Mouse (Mus musculus): Measurements from ENCODE around the gene Tjp1. TPM values are rescaled to one million over a fixed set of nuclear protein-coding genes. Genes with fewer than 3 reads are reported as not detected.

The Tjp1 gene
- polyA plus RNA-seq, 1 experiment from 2014 or later, result 21.9 TPM

DNA sequence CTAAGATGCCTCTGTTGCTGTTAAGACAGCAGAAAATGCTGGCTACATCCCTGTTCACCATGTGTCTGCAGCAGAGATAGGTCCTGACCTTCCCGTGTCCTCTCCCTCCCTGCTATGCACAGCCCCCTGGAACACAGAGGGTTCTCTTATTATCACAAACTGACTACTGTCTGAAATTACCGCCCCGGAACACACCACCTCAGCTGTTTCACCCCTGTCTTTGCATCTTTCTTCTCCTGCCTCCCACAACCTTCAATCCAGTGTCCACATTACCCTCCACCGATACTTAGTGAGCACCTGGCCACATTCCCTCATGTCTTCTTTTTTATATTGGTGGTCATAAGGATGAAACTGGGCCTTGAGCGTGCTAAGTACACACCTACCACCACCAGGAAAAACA lies 132.4 kb downstream of the Tjp1 start:
- H3K27me3 ChIP-seq, result no peaks in the 10 kb centered on the region
- no peaks in the 10 kb centered on the region for H3K9me3 ChIP-seq
- H3K4me2 ChIP-seq (replicated peaks), result no peak overlapping the region
- ATAC-seq (replicated peaks), result no peak
- H3K36me3 ChIP-seq, result no peaks in the 10 kb centered on the region
- WGBS, result 66% methylated on average over 5 of the region's 5 CpGs
- peaks cover 13% of the 10 kb centered on the region for H3K4me1 ChIP-seq
- no peak overlapping the region for H3K9ac ChIP-seq (replicated peaks)
- no peak overlapping the region for H3K27ac ChIP-seq (replicated peaks)
- H3K4me3 ChIP-seq, result no peak overlapping the region

DNA sequence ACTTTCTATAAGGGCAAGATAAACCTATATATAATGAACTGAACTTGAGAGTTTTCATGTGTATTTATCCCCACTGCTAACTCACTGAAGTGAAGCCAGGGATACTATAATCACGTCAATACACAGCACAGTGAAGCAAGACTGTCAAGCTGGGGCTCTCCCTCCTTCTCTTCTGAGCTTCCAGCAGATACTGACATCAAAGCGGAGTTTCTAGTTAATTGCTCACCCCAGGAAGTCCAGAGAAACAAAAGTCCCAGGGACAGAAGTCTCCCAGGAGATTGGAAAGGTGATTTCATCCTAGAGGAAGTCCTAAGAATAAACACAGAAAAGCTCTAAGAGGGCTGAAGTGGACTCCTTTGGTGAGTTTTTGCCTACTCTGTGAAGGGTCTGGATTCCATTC lies 132.9 kb downstream of the Tjp1 start:
- Histone ChIP-seq H3K9ac (replicated peaks) (no peak overlapping the region), H3K4me3 (no peak overlapping the region), H3K4me2 (replicated peaks) (no peak overlapping the region), H3K27ac (replicated peaks) (no peak overlapping the region), H3K27me3 (no peaks in the 10 kb centered on the region), H3K36me3 (no peaks in the 10 kb centered on the region), H3K9me3 (no peaks in the 10 kb centered on the region), H3K4me1 (peaks cover 13% of the 10 kb centered on the region)
- no peak for ATAC-seq (replicated peaks)
- WGBS, result 19% methylated on average over 2 of the region's 2 CpGs

DNA sequence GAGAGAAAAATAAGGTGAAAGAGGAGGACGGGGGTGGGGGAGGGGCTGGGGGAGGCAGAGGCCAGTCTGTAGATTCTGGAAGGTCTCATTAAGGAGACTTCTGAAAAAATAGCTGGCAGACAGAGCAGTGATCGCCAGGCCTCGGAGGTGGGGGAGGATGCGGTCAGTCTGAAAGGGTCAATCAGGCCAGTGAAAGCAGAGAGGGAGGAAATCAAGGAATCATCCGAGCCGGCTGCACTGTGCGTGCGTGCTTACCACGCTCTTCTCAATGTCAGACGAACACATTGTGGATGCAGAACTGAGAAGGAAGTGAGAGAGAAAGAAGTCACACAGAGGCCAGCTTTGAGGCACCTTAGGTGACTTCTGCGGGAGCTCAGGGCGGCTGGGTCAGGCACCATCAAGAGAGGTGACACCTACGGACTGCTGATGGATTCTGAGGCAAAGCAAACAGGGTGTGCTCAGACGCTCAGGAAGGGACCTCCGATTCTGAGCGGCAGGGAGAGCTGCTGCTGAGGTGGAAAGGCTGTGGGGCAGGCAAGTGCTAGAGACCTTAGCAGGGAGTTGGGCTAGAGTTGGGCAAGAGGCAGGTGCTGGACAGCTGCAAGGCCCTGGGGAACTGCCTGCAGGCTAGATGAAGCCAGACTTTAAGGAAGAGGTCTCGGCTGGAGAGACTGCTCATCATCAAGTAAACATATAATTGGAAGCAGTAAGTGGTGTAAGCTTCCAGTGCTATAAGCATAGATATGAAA lies 133.7 kb downstream of the Tjp1 start:
- H3K4me3 ChIP-seq, result no peak overlapping the region
- peak; percentile 23; the same call in 1 of the 2 replicates for ATAC-seq (replicated peaks)
- no peaks in the 10 kb centered on the region; the same call in 1 of the 2 replicates for H3K9me3 ChIP-seq
- WGBS, result 15% methylated on average over 17 of the region's 17 CpGs
- peaks cover 13% of the 10 kb centered on the region for H3K4me1 ChIP-seq
- peak overlapping the region; percentile 19 for H3K4me2 ChIP-seq (replicated peaks)
- 0 out of 2 replicates have a peak overlapping the region, but pooled peaks have one; percentile 15 for H3K9ac ChIP-seq (replicated peaks)
- H3K27ac ChIP-seq (replicated peaks), result no peak overlapping the region
- H3K27me3 ChIP-seq, result no peaks in the 10 kb centered on the region
- H3K36me3 ChIP-seq, result no peaks in the 10 kb centered on the region

DNA sequence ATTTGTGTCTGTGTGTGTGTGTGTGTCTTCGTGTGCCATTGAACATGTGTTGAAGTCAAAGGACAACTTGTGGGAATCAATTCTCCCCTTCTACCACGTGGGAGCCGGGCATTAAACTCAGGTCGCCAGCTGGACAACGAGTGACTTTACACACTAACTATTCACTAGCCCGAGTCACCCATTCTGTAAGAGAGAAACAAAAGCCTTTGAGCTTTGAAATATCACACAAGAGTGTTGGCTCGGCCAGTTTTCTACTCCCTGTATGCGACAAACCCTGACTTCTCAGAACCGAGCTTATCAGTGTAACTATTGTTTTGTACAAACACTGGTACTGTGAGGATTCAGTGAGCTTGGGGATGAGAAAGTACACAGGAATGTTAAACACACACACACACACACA lies 134.6 kb downstream of the Tjp1 start:
- WGBS, result 39% methylated on average over 9 of the region's 9 CpGs
- no peak for ATAC-seq (replicated peaks)

DNA sequence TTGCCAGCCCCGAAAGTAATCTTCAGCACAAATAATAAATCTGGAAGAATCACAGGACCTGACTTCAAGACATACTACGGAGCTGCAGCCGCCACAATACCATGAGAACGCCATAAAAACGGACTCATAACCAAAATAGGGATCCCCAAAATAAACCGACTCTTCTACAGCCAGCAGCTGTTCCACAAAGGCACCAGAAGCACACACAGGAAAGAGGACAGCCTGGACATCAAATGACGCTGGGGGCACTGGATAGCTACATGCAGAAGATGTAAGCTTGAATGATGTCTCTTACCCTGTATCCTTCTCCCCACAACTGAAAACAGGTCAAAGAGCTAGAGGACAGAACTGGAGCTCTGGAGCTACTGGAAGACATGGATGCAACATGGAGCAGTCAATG lies 138.0 kb downstream of the Tjp1 start:
- H3K4me2 ChIP-seq (replicated peaks), result no peak overlapping the region
- H3K9me3 ChIP-seq, result no peaks in the 10 kb centered on the region; the same call in 1 of the 2 replicates
- H3K36me3 ChIP-seq, result no peaks in the 10 kb centered on the region
- no peak overlapping the region for H3K27ac ChIP-seq (replicated peaks)
- H3K9ac ChIP-seq (replicated peaks), result no peak overlapping the region
- peaks cover 18% of the 10 kb centered on the region for H3K4me1 ChIP-seq
- no peak for ATAC-seq (replicated peaks)
- WGBS, result 91% methylated on average over 7 of the region's 7 CpGs
- H3K27me3 ChIP-seq, result no peaks in the 10 kb centered on the region
- H3K4me3 ChIP-seq, result no peak overlapping the region

More for the DNA sequence above, 134.6 kb downstream of the Tjp1 start:
- Histone ChIP-seq H3K9ac (replicated peaks) (no peak overlapping the region), H3K36me3 (no peaks in the 10 kb centered on the region), H3K4me2 (replicated peaks) (no peak overlapping the region), H3K9me3 (no peaks in the 10 kb centered on the region; the same call in 1 of the 2 replicates), H3K27me3 (no peaks in the 10 kb centered on the region), H3K4me3 (no peak overlapping the region), H3K27ac (replicated peaks) (no peak overlapping the region), H3K4me1 (peaks cover 20% of the 10 kb centered on the region)

DNA sequence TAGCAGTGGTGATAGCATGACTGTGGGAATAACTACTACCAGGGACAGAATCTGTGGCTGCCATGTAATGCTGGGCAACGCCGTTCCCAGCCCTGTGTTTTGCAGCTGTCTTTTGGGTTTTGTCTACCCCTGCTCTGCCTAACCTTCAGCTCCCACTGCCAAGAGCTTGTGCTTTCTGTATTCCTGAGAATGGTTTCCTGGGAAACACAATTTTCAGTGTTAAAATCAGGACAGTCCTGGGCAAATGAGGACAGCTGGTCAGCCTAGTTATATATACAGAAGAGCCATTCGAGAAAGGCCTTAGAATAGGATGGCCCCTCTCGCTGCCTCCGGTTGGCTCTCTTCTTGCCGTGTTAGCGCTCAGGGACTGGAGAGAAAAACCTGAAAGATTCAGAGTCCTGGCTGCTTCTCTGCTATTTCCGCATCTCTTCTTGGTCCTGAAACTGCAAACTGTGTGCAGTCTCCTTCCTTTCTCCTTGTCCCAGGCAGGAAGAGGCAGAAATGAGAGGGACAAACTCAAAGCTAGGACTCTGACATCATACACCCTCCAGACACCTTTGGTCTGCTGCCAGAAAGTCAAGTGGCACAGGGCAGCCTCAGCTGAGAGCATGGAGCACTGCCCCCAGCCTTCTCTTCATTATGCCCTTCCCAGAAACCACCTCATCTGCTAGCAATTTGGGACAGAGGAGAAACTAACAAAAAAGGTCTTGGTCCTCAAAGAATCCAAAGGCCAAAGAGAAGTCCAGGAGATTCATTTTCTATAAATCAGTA lies 139.2 kb downstream of the Tjp1 start:
- WGBS, result 72% methylated on average over 8 of the region's 8 CpGs
- Histone ChIP-seq H3K36me3 (no peaks in the 10 kb centered on the region), H3K27ac (replicated peaks) (0 out of 2 replicates have a peak overlapping the region, but pooled peaks have one; percentile 16), H3K9me3 (no peaks in the 10 kb centered on the region; the same call in 1 of the 2 replicates), H3K4me2 (replicated peaks) (no peak overlapping the region), H3K9ac (replicated peaks) (no peak overlapping the region), H3K27me3 (no peaks in the 10 kb centered on the region), H3K4me3 (no peak overlapping the region), H3K4me1 (peaks cover 8% of the 10 kb centered on the region; the same call in 1 of the 2 replicates)
- ATAC-seq (replicated peaks), result no peak

DNA sequence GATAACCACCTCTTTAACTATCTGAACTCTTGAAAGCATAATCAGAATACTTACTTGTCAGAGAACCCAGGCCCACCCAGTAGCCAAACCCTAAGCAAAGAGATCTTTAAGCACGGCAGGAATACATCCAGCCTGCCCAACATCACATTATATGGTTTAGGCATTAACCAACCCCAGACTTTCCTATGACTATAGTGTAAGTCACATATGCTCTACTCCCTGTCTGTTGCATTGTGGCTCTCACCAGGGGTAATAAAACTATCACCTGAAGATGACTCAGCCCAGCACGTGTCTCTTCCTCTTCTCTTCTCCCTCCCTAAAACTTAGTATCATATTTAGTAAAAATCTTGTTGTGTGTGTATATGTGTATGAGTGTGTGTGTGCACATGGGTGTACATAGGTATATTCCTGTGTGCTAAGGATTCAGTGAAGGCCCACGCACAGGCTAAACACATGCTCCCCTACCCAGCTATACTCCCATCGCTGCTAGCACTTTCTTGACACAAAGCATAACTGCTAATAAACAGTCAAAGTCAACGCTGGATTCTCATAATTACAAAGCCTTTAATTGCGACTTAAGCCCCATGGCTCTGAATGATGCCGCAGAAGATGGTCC lies 139.9 kb downstream of the Tjp1 start:
- no peaks in the 10 kb centered on the region for H3K27me3 ChIP-seq
- no peak overlapping the region for H3K9ac ChIP-seq (replicated peaks)
- H3K4me1 ChIP-seq, result peaks cover 8% of the 10 kb centered on the region; the same call in 1 of the 2 replicates
- no peak overlapping the region for H3K4me2 ChIP-seq (replicated peaks)
- no peak overlapping the region for H3K4me3 ChIP-seq
- H3K27ac ChIP-seq (replicated peaks), result no peak overlapping the region
- WGBS, result 73% methylated on average over 7 of the region's 7 CpGs
- H3K9me3 ChIP-seq, result no peaks in the 10 kb centered on the region; the same call in 1 of the 2 replicates
- ATAC-seq (replicated peaks), result no peak
- H3K36me3 ChIP-seq, result no peaks in the 10 kb centered on the region

DNA sequence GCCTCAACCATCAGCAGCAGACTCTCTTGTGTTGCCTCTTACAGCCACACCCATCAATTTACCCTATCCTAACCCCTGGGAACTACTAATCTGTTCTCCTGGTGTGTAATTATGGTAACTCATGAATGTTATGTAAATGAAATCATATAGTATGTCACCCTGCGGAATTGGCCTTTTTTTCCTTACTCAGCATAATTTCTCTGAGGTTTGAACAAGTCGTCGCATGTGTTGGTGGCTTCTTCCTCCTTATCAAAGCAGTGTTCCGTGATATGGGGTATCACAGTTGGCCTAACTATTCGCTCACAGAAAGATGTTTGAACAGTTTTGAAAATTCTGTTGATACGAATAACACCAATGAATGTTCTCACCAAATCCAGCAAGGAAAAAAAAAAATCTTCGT lies 142.8 kb downstream of the Tjp1 start:
- H3K36me3 ChIP-seq, result no peaks in the 10 kb centered on the region
- no peaks in the 10 kb centered on the region; the same call in 1 of the 2 replicates for H3K9me3 ChIP-seq
- H3K27ac ChIP-seq (replicated peaks), result no peak overlapping the region
- H3K27me3 ChIP-seq, result no peaks in the 10 kb centered on the region
- no peak overlapping the region for H3K9ac ChIP-seq (replicated peaks)
- H3K4me1 ChIP-seq, result peaks cover 8% of the 10 kb centered on the region; the same call in 1 of the 2 replicates
- no peak for ATAC-seq (replicated peaks)
- 90% methylated on average over 7 of the region's 7 CpGs for WGBS
- H3K4me3 ChIP-seq, result no peak overlapping the region
- H3K4me2 ChIP-seq (replicated peaks), result no peak overlapping the region

DNA sequence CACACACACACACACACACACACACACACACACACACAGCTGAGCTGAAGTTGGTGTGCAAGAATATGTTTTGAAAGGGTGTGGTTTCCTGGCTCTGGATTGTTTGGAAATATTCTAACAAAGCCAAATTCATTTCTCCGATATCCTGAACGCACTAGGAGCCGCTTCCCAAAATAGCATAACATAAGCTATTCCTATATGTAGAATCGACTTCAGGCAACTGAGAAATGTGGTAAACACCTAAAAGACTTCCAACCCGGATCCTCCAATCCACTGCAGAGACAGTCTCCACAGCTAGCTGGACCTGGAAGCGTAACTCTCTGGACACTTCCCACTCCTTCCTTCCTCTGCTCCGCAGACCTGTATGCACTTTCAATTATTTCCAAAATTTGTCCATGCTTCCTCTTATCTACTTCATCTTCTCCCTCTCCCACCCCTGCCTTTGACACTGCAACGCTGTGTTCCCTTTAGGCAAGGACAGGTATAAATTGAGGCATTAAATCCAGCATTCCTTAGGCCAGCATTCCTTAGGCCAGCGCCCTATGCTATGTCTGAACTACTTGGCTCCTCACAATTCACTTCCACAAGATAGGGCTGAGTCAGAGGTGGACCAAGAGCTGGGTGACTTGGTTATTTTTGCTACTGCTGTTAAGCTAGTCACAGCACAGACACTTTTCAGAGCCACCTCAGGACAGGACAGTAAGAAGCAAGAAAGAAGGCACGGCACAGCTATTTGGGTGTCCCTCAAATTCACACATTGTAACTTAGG lies 144.9 kb downstream of the Tjp1 start:
- no peaks in the 10 kb centered on the region for H3K4me1 ChIP-seq
- no peaks in the 10 kb centered on the region for H3K27me3 ChIP-seq
- no peak overlapping the region for H3K27ac ChIP-seq (replicated peaks)
- H3K4me3 ChIP-seq, result no peak overlapping the region
- 88% methylated on average over 10 of the region's 10 CpGs for WGBS
- H3K4me2 ChIP-seq (replicated peaks), result no peak overlapping the region
- H3K9me3 ChIP-seq, result no peaks in the 10 kb centered on the region
- H3K36me3 ChIP-seq, result no peaks in the 10 kb centered on the region
- ATAC-seq (replicated peaks), result no peak
- no peak overlapping the region for H3K9ac ChIP-seq (replicated peaks)

DNA sequence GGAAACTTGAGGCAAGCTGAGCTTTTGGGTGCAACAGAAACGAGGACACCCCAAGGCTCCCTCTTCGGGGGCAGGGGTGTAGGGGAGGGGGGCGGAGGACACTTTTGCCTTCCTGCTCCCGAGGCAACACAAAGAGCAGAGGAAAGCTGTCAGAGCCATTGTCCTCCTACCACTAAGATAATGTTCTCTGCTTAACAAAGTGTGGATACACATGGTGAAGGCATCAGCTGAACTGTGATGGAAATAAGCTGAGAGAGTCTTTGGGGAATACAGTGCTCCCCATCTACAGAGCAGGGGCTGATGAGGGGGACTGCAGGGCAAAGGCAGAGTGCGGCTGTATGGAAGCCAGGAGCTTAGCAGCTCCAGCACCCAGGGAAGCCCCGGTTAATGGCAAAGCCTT lies 145.7 kb downstream of the Tjp1 start:
- Histone ChIP-seq H3K4me1 (no peaks in the 10 kb centered on the region), H3K27me3 (no peaks in the 10 kb centered on the region)
- 33% methylated on average over 6 of the region's 6 CpGs for WGBS

DNA sequence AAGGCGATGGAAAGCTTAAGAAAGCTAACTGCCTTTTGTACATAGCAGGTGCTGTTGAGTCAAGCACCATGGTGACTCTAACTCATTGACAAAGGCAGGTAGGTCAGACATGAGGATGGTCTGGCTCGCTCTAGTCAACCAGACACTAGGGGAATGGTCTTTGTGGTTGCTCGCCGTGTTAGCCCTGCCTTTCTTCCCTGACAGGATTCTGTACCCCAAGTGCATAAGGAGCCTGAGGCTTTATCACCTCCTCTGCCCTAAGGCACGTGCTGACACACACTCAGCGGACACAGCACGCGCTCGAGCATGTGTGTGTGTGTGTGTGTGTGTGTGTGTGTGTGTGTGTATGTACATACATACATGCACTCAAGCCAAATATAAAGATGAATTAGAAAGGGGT lies 146.9 kb downstream of the Tjp1 start:
- ATAC-seq (replicated peaks), result no peak
- H3K27ac ChIP-seq (replicated peaks), result no peak overlapping the region
- no peaks in the 10 kb centered on the region for H3K9me3 ChIP-seq
- H3K4me3 ChIP-seq, result no peak overlapping the region
- no peak overlapping the region for H3K9ac ChIP-seq (replicated peaks)
- H3K4me2 ChIP-seq (replicated peaks), result no peak overlapping the region
- 83% methylated on average over 9 of the region's 9 CpGs for WGBS
- H3K36me3 ChIP-seq, result no peaks in the 10 kb centered on the region
- H3K27me3 ChIP-seq, result no peaks in the 10 kb centered on the region
- H3K4me1 ChIP-seq, result no peaks in the 10 kb centered on the region

More for the DNA sequence above, 145.7 kb downstream of the Tjp1 start:
- Histone ChIP-seq H3K36me3 (no peaks in the 10 kb centered on the region), H3K9ac (replicated peaks) (no peak overlapping the region), H3K9me3 (no peaks in the 10 kb centered on the region), H3K27ac (replicated peaks) (no peak overlapping the region), H3K4me3 (no peak overlapping the region), H3K4me2 (replicated peaks) (no peak overlapping the region)
- ATAC-seq (replicated peaks), result no peak

All from forebrain, embryonic 15.5 days (tissue).